12 mouse cellular contexts compared by ENCODE assay signal in genomic region chr5:90884628-90885242, GRCm38 (mm10). TPM values are rescaled to one million over a fixed set of nuclear protein-coding genes. Genes with fewer than 3 reads are reported as not detected.
DNase-seq lines count a peak whose midpoint lies in the region; ATAC-seq lines count a peak whose summit lies in the region.
"Had no signal": no experiment of that assay in that cellular context is flagged by ENCODE, and none has a peak within 500 bp of the region (broad histone marks: within the 10 kb centered on the region; RNA-seq: fewer than 3 reads in every experiment).

No protein-coding gene starts in this region.

- H3K9me3 ChIP-seq in heart, embryonic 15.5 days (replicated peaks) = no peaks in the 10 kb centered on the region
- no peaks in the 10 kb centered on the region for H3K9me3 ChIP-seq in kidney, embryonic 15.5 days (replicated peaks)
- H3K9me3 ChIP-seq in hindbrain, embryonic 11.5 days (ENCODE audit: control insufficient read depth, low read length) = no peaks in the 10 kb centered on the region

- ATAC-seq in heart, embryonic 15.5 days (replicated peaks; ENCODE audit: insufficient number of reproducible peaks, insufficient read depth, low FRiP score, low read depth) = peak; percentile 66
- ATAC-seq in kidney, embryonic 15.5 days (replicated peaks; ENCODE audit: low FRiP score) = 0 out of 2 replicates have a peak, but pooled peaks have one; percentile 50
- no peak for ATAC-seq in hindbrain, embryonic 11.5 days (ENCODE audit: low FRiP score)

- no peaks in the 10 kb centered on the region for H3K27me3 ChIP-seq in heart, embryonic 15.5 days
- no peaks in the 10 kb centered on the region for H3K27me3 ChIP-seq in kidney, embryonic 15.5 days
- H3K27me3 ChIP-seq in hindbrain, embryonic 11.5 days (ENCODE audit: control insufficient read depth, insufficient read depth, low read length) = no peaks in the 10 kb centered on the region

- no peaks in the 10 kb centered on the region for H3K36me3 ChIP-seq in heart, embryonic 15.5 days
- H3K36me3 ChIP-seq in kidney, embryonic 15.5 days = no peaks in the 10 kb centered on the region
- no peaks in the 10 kb centered on the region for H3K36me3 ChIP-seq in hindbrain, embryonic 11.5 days (ENCODE audit: control insufficient read depth, insufficient read depth, low read length)

- H3K4me3 ChIP-seq in heart, embryonic 15.5 days = no peak overlapping the region
- H3K4me3 ChIP-seq in kidney, embryonic 15.5 days (replicated peaks) = no peak overlapping the region
- no peak overlapping the region for H3K4me3 ChIP-seq in hindbrain, embryonic 11.5 days (ENCODE audit: low read depth, low read length)

- no peak overlapping the region for H3K9ac ChIP-seq in heart, embryonic 15.5 days
- H3K9ac ChIP-seq in kidney, embryonic 15.5 days = no peak overlapping the region
- H3K9ac ChIP-seq in hindbrain, embryonic 11.5 days (ENCODE audit: low read depth, low read length) = no peak overlapping the region

- WGBS in heart, embryonic 15.5 days = 19% methylated on average over 2 of the region's 2 CpGs
- WGBS in kidney, embryonic 15.5 days = 52% methylated on average over 2 of the region's 2 CpGs
- WGBS in hindbrain, embryonic 11.5 days = 76% methylated on average over 2 of the region's 2 CpGs

- no peak overlapping the region for H3K4me2 ChIP-seq in heart, embryonic 15.5 days
- no peak overlapping the region for H3K4me2 ChIP-seq in kidney, embryonic 15.5 days
- H3K4me2 ChIP-seq in hindbrain, embryonic 11.5 days (replicated peaks; ENCODE audit: low read depth, low read length) = no peak overlapping the region

- DNase-seq in adrenal gland, adult 2 months = peak; percentile 33
- no peak for DNase-seq in adrenal gland, postnatal 14 days
- no peak for DNase-seq in heart, adult 11 months
- peak; percentile 64 for DNase-seq in MEL-GATA-1-ER (ENCODE audit: extremely low read depth, low read depth)
- no peak for DNase-seq in layer of hippocampus, adult 11-12 months (ENCODE audit: low spot score)
- DNase-seq in hindbrain, embryonic 11.5 days (ENCODE audit: low spot score) = no peak

- no peak overlapping the region for H3K27ac ChIP-seq in heart, embryonic 15.5 days
- no peak overlapping the region for H3K27ac ChIP-seq in kidney, embryonic 15.5 days
- no peak overlapping the region for H3K27ac ChIP-seq in hindbrain, embryonic 11.5 days (ENCODE audit: low read depth, low read length)

- H3K4me1 ChIP-seq in heart, embryonic 15.5 days (replicated peaks) = peaks cover 4% of the 10 kb centered on the region
- H3K4me1 ChIP-seq in kidney, embryonic 15.5 days = no peaks in the 10 kb centered on the region
- no peaks in the 10 kb centered on the region for H3K4me1 ChIP-seq in hindbrain, embryonic 11.5 days (replicated peaks; ENCODE audit: control insufficient read depth, insufficient read depth, low read length)

RNA-seq across cellular contexts. Expression of gene Cxcl1, which starts 6.3 kb away (rescaled TPM):
- total RNA-seq in adrenal gland, adult 2 months (2021) = under 1 TPM; 0.40 to 0.73 TPM
- polyA plus RNA-seq in adrenal gland, adult 2 months (2012; rRNA removed) = 1.8 and 3.8 TPM in 2 replicates
- total RNA-seq in adrenal gland, postnatal 14 days (2021) = 0.86 and 1.3 TPM in 2 replicates
- 0.94 and 1.0 TPM in 2 replicates for polyA plus RNA-seq in heart, embryonic 15.5 days (2015; fragmentation: Nextera tagmentation; extraction: Ambion mirVana)
- polyA plus RNA-seq in kidney, embryonic 15.5 days (2015; fragmentation: Nextera tagmentation; extraction: Ambion mirVana) = 0.65 and 0.77 TPM in 2 replicates
- 0.29 TPM in 1 of 2 replicates, not detected in the other for polyA plus RNA-seq in hindbrain, embryonic 11.5 days (2014; fragmentation: Nextera tagmentation; extraction: Ambion mirVana)

RNA-seq across cellular contexts. Expression of gene Cxcl2, which starts 18.9 kb away (rescaled TPM):
- total RNA-seq in adrenal gland, adult 2 months (2021) = under 1 TPM in 1 of 2 experiments, not detected in 1; 0.35 TPM
- polyA plus RNA-seq in adrenal gland, adult 2 months (2012; rRNA removed) = 1.9 TPM in 2 replicates
- 0.30 TPM in 1 of 2 replicates, not detected in the other for total RNA-seq in adrenal gland, postnatal 14 days (2021)
- polyA plus RNA-seq in heart, embryonic 15.5 days (2015; fragmentation: Nextera tagmentation; extraction: Ambion mirVana) = not detected in 2 replicates
- polyA plus RNA-seq in kidney, embryonic 15.5 days (2015; fragmentation: Nextera tagmentation; extraction: Ambion mirVana) = not detected in 2 replicates
- polyA plus RNA-seq in hindbrain, embryonic 11.5 days (2014; fragmentation: Nextera tagmentation; extraction: Ambion mirVana) = not detected in 2 replicates
- polyA plus RNA-seq: frontal cortex, adult 2 months; intestine, embryonic 14.5 days; limb, embryonic 11.5 days; stomach, embryonic 16.5 days had no signal

RNA-seq across cellular contexts. Expression of gene Mthfd2l, which starts 46.2 kb away (rescaled TPM):
- total RNA-seq in adrenal gland, adult 2 months (2021) = 10 to 100 TPM; 14.2 to 20.4 TPM
- 29.0 and 64.4 TPM in 2 replicates for polyA plus RNA-seq in adrenal gland, adult 2 months (2012; rRNA removed)
- total RNA-seq in adrenal gland, postnatal 14 days (2021) = 15.3 and 16.7 TPM in 2 replicates
- 24.0 and 31.0 TPM in 2 replicates for polyA plus RNA-seq in heart, embryonic 15.5 days (2015; fragmentation: Nextera tagmentation; extraction: Ambion mirVana)
- 47.1 and 61.2 TPM in 2 replicates for polyA plus RNA-seq in kidney, embryonic 15.5 days (2015; fragmentation: Nextera tagmentation; extraction: Ambion mirVana)
- polyA plus RNA-seq in hindbrain, embryonic 11.5 days (2014; fragmentation: Nextera tagmentation; extraction: Ambion mirVana) = 92.7 and 94.7 TPM in 2 replicates

Comparison
In these comparisons a context has a peak if more than half of its experiments do, and no peak if none do; other contexts are left out.
1. DNase-seq: peak in adrenal gland, adult 2 months (single experiment) and MEL-GATA-1-ER (single experiment); none in adrenal gland, postnatal 14 days (single experiment), heart, adult 11 months (single experiment), layer of hippocampus, adult 11-12 months (single experiment) and hindbrain, embryonic 11.5 days (single experiment).